Mouse (Mus musculus) bone marrow, adult 2 months (tissue): ENCODE results near the gene Ddah2.

Source experiments
- CTCF ChIP-seq: fragments of 200-500 bp; IDR thresholded peaks from 2 replicates; pipeline ENCODE4 v1.5.1; 2011; ENCODE audit warnings: low read length, control low read depth; ENCODE audit not compliant: control insufficient read depth, insufficient read depth
- POLR2A ChIP-seq: fragments of 200-500 bp; IDR thresholded peaks from 2 replicates; pipeline ENCODE4 v1.6.1; 2011; ENCODE audit warnings: low read depth, mild to moderate bottlenecking, control low read depth, low read length, borderline replicate concordance; ENCODE audit not compliant: control insufficient read depth

DNA sequence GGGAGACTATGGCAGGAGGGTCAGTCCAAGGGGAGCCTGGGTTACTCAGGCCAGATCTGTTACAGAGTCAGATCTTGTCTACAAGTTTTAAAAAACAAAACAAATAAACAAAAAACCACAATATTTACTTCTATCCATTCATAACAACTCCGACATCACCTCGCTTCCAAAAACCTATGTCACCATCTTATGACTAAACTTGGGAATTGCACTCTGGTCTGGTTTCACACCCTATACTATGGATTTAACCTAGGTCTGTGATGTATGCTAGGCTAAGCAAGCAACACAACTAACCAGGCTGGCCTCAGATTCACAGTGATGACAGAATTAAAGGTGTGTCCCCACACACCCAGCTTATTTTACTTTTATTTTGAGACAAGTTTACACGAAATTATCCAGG lies 47.7 kb downstream of the Ddah2 start:
- TF ChIP-seq POLR2A (no peak), CTCF (no peak)
